Mouse (Mus musculus): ENCODE measurements at regions not wholly inside any gene's neighbourhood (a gene's known extent, or its start where the extent isn't known, plus 50 kb on each side); places are given as distances from the start of the nearest gene placed in this dataset.

GRCm38 (mm10) chrX:142571772-142572171, 109.4 kb upstream of the Tmem164 start:
- Histone ChIP-seq H3ac (ENCODE audit: control insufficient read depth, insufficient read length, low read depth) (no peak overlapping the region), H3K4me3 (ENCODE audit: insufficient read depth, poor library complexity, severe bottlenecking) (no peak overlapping the region), H3K27me3 (ENCODE audit: control insufficient read depth, insufficient read depth, insufficient read length) (peaks cover 6% of the 10 kb centered on the region), H3K36me3 (ENCODE audit: control insufficient read depth, insufficient read depth) (no peaks in the 10 kb centered on the region), H3K79me3 (ENCODE audit: low read depth) (no peaks in the 10 kb centered on the region), H3K79me2 (ENCODE audit: control insufficient read depth, insufficient read depth) (no peaks in the 10 kb centered on the region)
- TF ChIP-seq FOSL1 (IDR thresholded peaks at IDR 0.05; ENCODE audit: insufficient read depth, low read length, poor library complexity, severe bottlenecking), result no peak
- TF ChIP-seq USF1 (IDR thresholded peaks at IDR 0.05; ENCODE audit: low read depth), result no peak
- TF ChIP-seq CEBPB (IDR thresholded peaks at IDR 0.05; ENCODE audit: low read depth), result no peak
- TF ChIP-seq MAX (IDR thresholded peaks at IDR 0.05), result no peak
- no peak for TF ChIP-seq MYOD1 (IDR thresholded peaks at IDR 0.05; ENCODE audit: control insufficient read depth, insufficient read length, low read depth)
- TF ChIP-seq CTCF (IDR thresholded peaks at IDR 0.05; ENCODE audit: control insufficient read depth, insufficient read depth, insufficient read length), result no peak
- TF ChIP-seq MYOG (IDR thresholded peaks at IDR 0.05; ENCODE audit: control insufficient read depth, extremely low read depth, insufficient read length), result no peak

- H3K4me3 ChIP-seq (ENCODE audit: insufficient read depth, poor library complexity, severe bottlenecking), result no peak overlapping the region
- no peak for TF ChIP-seq MYOD1 (IDR thresholded peaks at IDR 0.05; ENCODE audit: control insufficient read depth, insufficient read length, low read depth)
- TF ChIP-seq USF1 (IDR thresholded peaks at IDR 0.05; ENCODE audit: low read depth), result no peak
- no peak for TF ChIP-seq CTCF (IDR thresholded peaks at IDR 0.05; ENCODE audit: control insufficient read depth, insufficient read depth, insufficient read length)
- TF ChIP-seq CEBPB (IDR thresholded peaks at IDR 0.05; ENCODE audit: low read depth), result no peak
- no peak for TF ChIP-seq FOSL1 (IDR thresholded peaks at IDR 0.05; ENCODE audit: insufficient read depth, low read length, poor library complexity, severe bottlenecking)
- no peak for TF ChIP-seq MAX (IDR thresholded peaks at IDR 0.05)
- TF ChIP-seq MYOG (IDR thresholded peaks at IDR 0.05; ENCODE audit: control insufficient read depth, extremely low read depth, insufficient read length), result no peak
Measured at GRCm38 (mm10) chrX:142574022-142574421, 107.2 kb upstream of the Tmem164 start.

GRCm38 (mm10) chrX:142574945-142575710, 106.1 kb upstream of the Tmem164 start:
- TF ChIP-seq MAX (IDR thresholded peaks at IDR 0.05) (no peak), CEBPB (IDR thresholded peaks at IDR 0.05; ENCODE audit: low read depth) (no peak), USF1 (IDR thresholded peaks at IDR 0.05; ENCODE audit: low read depth) (no peak), MYOG (IDR thresholded peaks at IDR 0.05; ENCODE audit: control insufficient read depth, extremely low read depth, insufficient read length) (no peak), MYOD1 (IDR thresholded peaks at IDR 0.05; ENCODE audit: control insufficient read depth, insufficient read length, low read depth) (no peak), FOSL1 (IDR thresholded peaks at IDR 0.05; ENCODE audit: insufficient read depth, low read length, poor library complexity, severe bottlenecking) (no peak), CTCF (IDR thresholded peaks at IDR 0.05; ENCODE audit: control insufficient read depth, insufficient read depth, insufficient read length) (no peak)
- no peaks in the 10 kb centered on the region for H3K27me3 ChIP-seq (ENCODE audit: control insufficient read depth, insufficient read depth, insufficient read length)
- no peak overlapping the region for H3K4me3 ChIP-seq (ENCODE audit: insufficient read depth, poor library complexity, severe bottlenecking)
- H3K79me3 ChIP-seq (ENCODE audit: low read depth), result no peaks in the 10 kb centered on the region
- no peaks in the 10 kb centered on the region for H3K79me2 ChIP-seq (ENCODE audit: control insufficient read depth, insufficient read depth)
- no peaks in the 10 kb centered on the region for H3K36me3 ChIP-seq (ENCODE audit: control insufficient read depth, insufficient read depth)
- H3ac ChIP-seq (ENCODE audit: control insufficient read depth, insufficient read length, low read depth), result no peak overlapping the region

More at GRCm38 (mm10) chrX:142574022-142574421, 107.2 kb upstream of the Tmem164 start:
- Histone ChIP-seq H3K36me3 (ENCODE audit: control insufficient read depth, insufficient read depth) (no peaks in the 10 kb centered on the region), H3K79me2 (ENCODE audit: control insufficient read depth, insufficient read depth) (no peaks in the 10 kb centered on the region), H3K27me3 (ENCODE audit: control insufficient read depth, insufficient read depth, insufficient read length) (no peaks in the 10 kb centered on the region), H3ac (ENCODE audit: control insufficient read depth, insufficient read length, low read depth) (no peak overlapping the region), H3K79me3 (ENCODE audit: low read depth) (no peaks in the 10 kb centered on the region)

- Histone ChIP-seq H3K4me3 (ENCODE audit: insufficient read depth, poor library complexity, severe bottlenecking) (no peak overlapping the region), H3K79me2 (ENCODE audit: control insufficient read depth, insufficient read depth) (no peaks in the 10 kb centered on the region), H3K79me3 (ENCODE audit: low read depth) (no peaks in the 10 kb centered on the region), H3K27me3 (ENCODE audit: control insufficient read depth, insufficient read depth, insufficient read length) (no peaks in the 10 kb centered on the region), H3K36me3 (ENCODE audit: control insufficient read depth, insufficient read depth) (no peaks in the 10 kb centered on the region), H3ac (ENCODE audit: control insufficient read depth, insufficient read length, low read depth) (no peak overlapping the region)
- TF ChIP-seq CTCF (IDR thresholded peaks at IDR 0.05; ENCODE audit: control insufficient read depth, insufficient read depth, insufficient read length) (no peak), USF1 (IDR thresholded peaks at IDR 0.05; ENCODE audit: low read depth) (no peak), FOSL1 (IDR thresholded peaks at IDR 0.05; ENCODE audit: insufficient read depth, low read length, poor library complexity, severe bottlenecking) (no peak), MAX (IDR thresholded peaks at IDR 0.05) (no peak), CEBPB (IDR thresholded peaks at IDR 0.05; ENCODE audit: low read depth) (no peak), MYOG (IDR thresholded peaks at IDR 0.05; ENCODE audit: control insufficient read depth, extremely low read depth, insufficient read length) (no peak), MYOD1 (IDR thresholded peaks at IDR 0.05; ENCODE audit: control insufficient read depth, insufficient read length, low read depth) (no peak)
Measured at GRCm38 (mm10) chrX:142576127-142576526, 105.1 kb upstream of the Tmem164 start.

- TF ChIP-seq MYOD1 (IDR thresholded peaks at IDR 0.05; ENCODE audit: control insufficient read depth, insufficient read length, low read depth), result no peak
- no peak for TF ChIP-seq CEBPB (IDR thresholded peaks at IDR 0.05; ENCODE audit: low read depth)
- TF ChIP-seq FOSL1 (IDR thresholded peaks at IDR 0.05; ENCODE audit: insufficient read depth, low read length, poor library complexity, severe bottlenecking), result no peak
- no peak for TF ChIP-seq CTCF (IDR thresholded peaks at IDR 0.05; ENCODE audit: control insufficient read depth, insufficient read depth, insufficient read length)
- TF ChIP-seq MAX (IDR thresholded peaks at IDR 0.05), result no peak
- no peak for TF ChIP-seq MYOG (IDR thresholded peaks at IDR 0.05; ENCODE audit: control insufficient read depth, extremely low read depth, insufficient read length)
- TF ChIP-seq USF1 (IDR thresholded peaks at IDR 0.05; ENCODE audit: low read depth), result no peak
- Histone ChIP-seq H3K27me3 (ENCODE audit: control insufficient read depth, insufficient read depth, insufficient read length) (no peaks in the 10 kb centered on the region), H3K79me3 (ENCODE audit: low read depth) (no peaks in the 10 kb centered on the region), H3K36me3 (ENCODE audit: control insufficient read depth, insufficient read depth) (no peaks in the 10 kb centered on the region), H3ac (ENCODE audit: control insufficient read depth, insufficient read length, low read depth) (no peak overlapping the region), H3K79me2 (ENCODE audit: control insufficient read depth, insufficient read depth) (no peaks in the 10 kb centered on the region), H3K4me3 (ENCODE audit: insufficient read depth, poor library complexity, severe bottlenecking) (no peak overlapping the region)
Measured at GRCm38 (mm10) chrX:142577449-142578081, 103.6 kb upstream of the Tmem164 start.
